Mouse (Mus musculus): ENCODE data around the gene Ptpn11. TPM values are rescaled to one million over a fixed set of nuclear protein-coding genes. Genes with fewer than 3 reads are reported as not detected.
"Not testable (repeated sequence)": the region's sequence is repeated elsewhere in the genome, so short reads cannot be mapped to it uniquely, and the experiment has no call there.

Ptpn11 gene
- polyA plus RNA-seq, 1 experiment, result 75.8 TPM

- no peak overlapping the region for H3K4me3 ChIP-seq (ENCODE audit: insufficient read depth, poor library complexity, severe bottlenecking)
- peaks cover 21% of the 10 kb centered on the region for H3K79me3 ChIP-seq (ENCODE audit: low read depth)
- H3K27me3 ChIP-seq (ENCODE audit: control insufficient read depth, insufficient read depth, insufficient read length), result no peaks in the 10 kb centered on the region
- H3K79me2 ChIP-seq (ENCODE audit: control insufficient read depth, insufficient read depth), result peaks cover 28% of the 10 kb centered on the region
- H3ac ChIP-seq (ENCODE audit: control insufficient read depth, insufficient read length, low read depth), result no peak overlapping the region
- H3K36me3 ChIP-seq (ENCODE audit: control insufficient read depth, insufficient read depth), result peaks cover 62% of the 10 kb centered on the region
- TF ChIP-seq MYOG (IDR thresholded peaks at IDR 0.05; ENCODE audit: control insufficient read depth, extremely low read depth, insufficient read length) (no peak), USF1 (IDR thresholded peaks at IDR 0.05; ENCODE audit: low read depth) (no peak), FOSL1 (IDR thresholded peaks at IDR 0.05; ENCODE audit: insufficient read depth, low read length, poor library complexity, severe bottlenecking) (no peak), CTCF (IDR thresholded peaks at IDR 0.05; ENCODE audit: control insufficient read depth, insufficient read depth, insufficient read length) (no peak), CEBPB (IDR thresholded peaks at IDR 0.05; ENCODE audit: low read depth) (no peak), MYOD1 (IDR thresholded peaks at IDR 0.05; ENCODE audit: control insufficient read depth, insufficient read length, low read depth) (no peak)
Observed at GRCm38 (mm10) chr5:121212108-121212507, 20.9 kb upstream of the Ptpn11 start.

GRCm38 (mm10) chr5:121210601-121210924 lies 19.4 kb upstream of the Ptpn11 start:
- H3K27me3 ChIP-seq (ENCODE audit: control insufficient read depth, insufficient read depth, insufficient read length), result no peaks in the 10 kb centered on the region
- peaks cover 44% of the 10 kb centered on the region for H3K79me2 ChIP-seq (ENCODE audit: control insufficient read depth, insufficient read depth)
- H3K79me3 ChIP-seq (ENCODE audit: low read depth), result peaks cover 36% of the 10 kb centered on the region
- peaks cover 78% of the 10 kb centered on the region for H3K36me3 ChIP-seq (ENCODE audit: control insufficient read depth, insufficient read depth)
- TF ChIP-seq CTCF (IDR thresholded peaks at IDR 0.05; ENCODE audit: control insufficient read depth, insufficient read depth, insufficient read length) (no peak), USF1 (IDR thresholded peaks at IDR 0.05; ENCODE audit: low read depth) (no peak), MYOD1 (IDR thresholded peaks at IDR 0.05; ENCODE audit: control insufficient read depth, insufficient read length, low read depth) (no peak), MAX (IDR thresholded peaks at IDR 0.05) (no peak), MYOG (IDR thresholded peaks at IDR 0.05; ENCODE audit: control insufficient read depth, extremely low read depth, insufficient read length) (no peak), FOSL1 (IDR thresholded peaks at IDR 0.05; ENCODE audit: insufficient read depth, low read length, poor library complexity, severe bottlenecking) (no peak), CEBPB (IDR thresholded peaks at IDR 0.05; ENCODE audit: low read depth) (no peak)
- no peak overlapping the region for H3K4me3 ChIP-seq (ENCODE audit: insufficient read depth, poor library complexity, severe bottlenecking)
- H3ac ChIP-seq (ENCODE audit: control insufficient read depth, insufficient read length, low read depth), result no peak overlapping the region

- Histone ChIP-seq H3ac (ENCODE audit: control insufficient read depth, insufficient read length, low read depth) (no peak overlapping the region), H3K79me3 (ENCODE audit: low read depth) (peaks cover 41% of the 10 kb centered on the region), H3K27me3 (ENCODE audit: control insufficient read depth, insufficient read depth, insufficient read length) (no peaks in the 10 kb centered on the region), H3K4me3 (ENCODE audit: insufficient read depth, poor library complexity, severe bottlenecking) (no peak overlapping the region), H3K79me2 (ENCODE audit: control insufficient read depth, insufficient read depth) (peaks cover 49% of the 10 kb centered on the region), H3K36me3 (ENCODE audit: control insufficient read depth, insufficient read depth) (peaks cover 84% of the 10 kb centered on the region)
- TF ChIP-seq USF1 (IDR thresholded peaks at IDR 0.05; ENCODE audit: low read depth) (no peak), CEBPB (IDR thresholded peaks at IDR 0.05; ENCODE audit: low read depth) (no peak), MYOD1 (IDR thresholded peaks at IDR 0.05; ENCODE audit: control insufficient read depth, insufficient read length, low read depth) (no peak), MYOG (IDR thresholded peaks at IDR 0.05; ENCODE audit: control insufficient read depth, extremely low read depth, insufficient read length) (no peak), MAX (IDR thresholded peaks at IDR 0.05) (no peak), FOSL1 (IDR thresholded peaks at IDR 0.05; ENCODE audit: insufficient read depth, low read length, poor library complexity, severe bottlenecking) (no peak), CTCF (IDR thresholded peaks at IDR 0.05; ENCODE audit: control insufficient read depth, insufficient read depth, insufficient read length) (no peak)
Observed at GRCm38 (mm10) chr5:121209755-121210600, 18.8 kb upstream of the Ptpn11 start.

- Histone ChIP-seq H3ac (ENCODE audit: control insufficient read depth, insufficient read length, low read depth) (peak overlapping the region; percentile 26), H3K36me3 (ENCODE audit: control insufficient read depth, insufficient read depth) (peaks cover 71% of the 10 kb centered on the region), H3K79me3 (ENCODE audit: low read depth) (peaks cover 46% of the 10 kb centered on the region), H3K79me2 (ENCODE audit: control insufficient read depth, insufficient read depth) (peaks cover 56% of the 10 kb centered on the region), H3K4me3 (ENCODE audit: insufficient read depth, poor library complexity, severe bottlenecking) (no peak overlapping the region), H3K27me3 (ENCODE audit: control insufficient read depth, insufficient read depth, insufficient read length) (no peaks in the 10 kb centered on the region)
- TF ChIP-seq MYOD1 (IDR thresholded peaks at IDR 0.05; ENCODE audit: control insufficient read depth, insufficient read length, low read depth) (no peak), MYOG (IDR thresholded peaks at IDR 0.05; ENCODE audit: control insufficient read depth, extremely low read depth, insufficient read length) (no peak), USF1 (IDR thresholded peaks at IDR 0.05; ENCODE audit: low read depth) (no peak), CTCF (IDR thresholded peaks at IDR 0.05; ENCODE audit: control insufficient read depth, insufficient read depth, insufficient read length) (no peak), MAX (IDR thresholded peaks at IDR 0.05) (no peak), CEBPB (IDR thresholded peaks at IDR 0.05; ENCODE audit: low read depth) (no peak), FOSL1 (IDR thresholded peaks at IDR 0.05; ENCODE audit: insufficient read depth, low read length, poor library complexity, severe bottlenecking) (no peak)
Observed at GRCm38 (mm10) chr5:121206984-121207383, 15.8 kb upstream of the Ptpn11 start.

GRCm38 (mm10) chr5:121206540-121206939 lies 15.3 kb upstream of the Ptpn11 start:
- H3K79me2 ChIP-seq (ENCODE audit: control insufficient read depth, insufficient read depth), result peaks cover 56% of the 10 kb centered on the region
- peaks cover 46% of the 10 kb centered on the region for H3K79me3 ChIP-seq (ENCODE audit: low read depth)
- H3K4me3 ChIP-seq (ENCODE audit: insufficient read depth, poor library complexity, severe bottlenecking), result peak overlapping the region; percentile 90
- H3K36me3 ChIP-seq (ENCODE audit: control insufficient read depth, insufficient read depth), result peaks cover 67% of the 10 kb centered on the region
- TF ChIP-seq MAX (IDR thresholded peaks at IDR 0.05), result no peak
- no peak for TF ChIP-seq CEBPB (IDR thresholded peaks at IDR 0.05; ENCODE audit: low read depth)
- TF ChIP-seq MYOG (IDR thresholded peaks at IDR 0.05; ENCODE audit: control insufficient read depth, extremely low read depth, insufficient read length), result no peak
- TF ChIP-seq FOSL1 (IDR thresholded peaks at IDR 0.05; ENCODE audit: insufficient read depth, low read length, poor library complexity, severe bottlenecking), result no peak
- no peak for TF ChIP-seq USF1 (IDR thresholded peaks at IDR 0.05; ENCODE audit: low read depth)
- TF ChIP-seq MYOD1 (IDR thresholded peaks at IDR 0.05; ENCODE audit: control insufficient read depth, insufficient read length, low read depth), result no peak
- no peak for TF ChIP-seq CTCF (IDR thresholded peaks at IDR 0.05; ENCODE audit: control insufficient read depth, insufficient read depth, insufficient read length)
- no peaks in the 10 kb centered on the region for H3K27me3 ChIP-seq (ENCODE audit: control insufficient read depth, insufficient read depth, insufficient read length)
- H3ac ChIP-seq (ENCODE audit: control insufficient read depth, insufficient read length, low read depth), result peak overlapping the region; percentile 72

GRCm38 (mm10) chr5:121205537-121206130 lies 14.4 kb upstream of the Ptpn11 start:
- peaks cover 58% of the 10 kb centered on the region for H3K36me3 ChIP-seq (ENCODE audit: control insufficient read depth, insufficient read depth)
- H3K79me3 ChIP-seq (ENCODE audit: low read depth), result peaks cover 46% of the 10 kb centered on the region
- peak overlapping the region; percentile 90 for H3K4me3 ChIP-seq (ENCODE audit: insufficient read depth, poor library complexity, severe bottlenecking)
- not testable (repeated sequence) for H3K27me3 ChIP-seq (ENCODE audit: control insufficient read depth, insufficient read depth, insufficient read length)
- H3ac ChIP-seq (ENCODE audit: control insufficient read depth, insufficient read length, low read depth), result peak overlapping the region; percentile 72
- peaks cover 56% of the 10 kb centered on the region for H3K79me2 ChIP-seq (ENCODE audit: control insufficient read depth, insufficient read depth)
